Mouse (Mus musculus) cerebral cortex, adult 2 months (tissue): ENCODE measurements around the gene Manba.

ENCODE experiments used
- WGBS: fragments of 180-500 bp; shearing (Covaris S2); methylation state at CpG from one replicate; pipeline ENCODE4 v1.1.7; 2018; 5-methylcytosine and 5-hydroxymethylcytosine counted together

Manba gene

GRCm38 (mm10) chr3:135489865-135490520 lies 4.6 kb downstream of the Manba start:
- WGBS = 83% methylated on average over 5 of the region's 5 CpGs

GRCm38 (mm10) chr3:135491102-135491501 lies 5.7 kb downstream of the Manba start:
- WGBS = 97% methylated on average over 6 of the region's 6 CpGs

- 78% methylated on average over 7 of the region's 7 CpGs for WGBS
These were observed 7.9 kb downstream of the Manba start for GRCm38 (mm10) chr3:135493320-135493719.

GRCm38 (mm10) chr3:135497956-135498355 lies 12.5 kb downstream of the Manba start:
- 85% methylated on average over 4 of the region's 4 CpGs for WGBS

GRCm38 (mm10) chr3:135498891-135499290 lies 13.5 kb downstream of the Manba start:
- WGBS = 82% methylated on average over 5 of the region's 5 CpGs

GRCm38 (mm10) chr3:135503160-135503559 lies 17.7 kb downstream of the Manba start:
- 79% methylated on average over 5 of the region's 5 CpGs for WGBS

GRCm38 (mm10) chr3:135505369-135505909 lies 20.0 kb downstream of the Manba start:
- WGBS = 61% methylated on average over 10 of the region's 10 CpGs

GRCm38 (mm10) chr3:135505916-135506482 lies 20.6 kb downstream of the Manba start:
- 90% methylated on average over 13 of the region's 13 CpGs for WGBS

- 94% methylated on average over 7 of the region's 7 CpGs for WGBS
These were observed 22.1 kb downstream of the Manba start for GRCm38 (mm10) chr3:135507506-135507905.

GRCm38 (mm10) chr3:135508191-135508590 lies 22.8 kb downstream of the Manba start:
- 100% methylated on average over 1 of the region's 1 CpGs for WGBS

GRCm38 (mm10) chr3:135510372-135510771 lies 25.0 kb downstream of the Manba start:
- 90% methylated on average over 3 of the region's 3 CpGs for WGBS

- WGBS = 48% methylated on average over 11 of the region's 11 CpGs
These were observed 26.3 kb downstream of the Manba start for GRCm38 (mm10) chr3:135511683-135512082.

GRCm38 (mm10) chr3:135513270-135513669 lies 27.9 kb downstream of the Manba start:
- WGBS = 48% methylated on average over 11 of the region's 11 CpGs

GRCm38 (mm10) chr3:135513800-135514425 lies 28.5 kb downstream of the Manba start:
- 79% methylated on average over 14 of the region's 14 CpGs for WGBS

- WGBS = 83% methylated on average over 5 of the region's 5 CpGs
These were observed 29.8 kb downstream of the Manba start for GRCm38 (mm10) chr3:135515246-135515645.

GRCm38 (mm10) chr3:135516891-135517290 lies 31.5 kb downstream of the Manba start:
- 57% methylated on average over 6 of the region's 6 CpGs for WGBS

- 95% methylated on average over 5 of the region's 5 CpGs for WGBS
These were observed 33.5 kb downstream of the Manba start for GRCm38 (mm10) chr3:135518882-135519281.

- WGBS = 73% methylated on average over 6 of the region's 6 CpGs
These were observed 34.2 kb downstream of the Manba start for GRCm38 (mm10) chr3:135519584-135519983.

GRCm38 (mm10) chr3:135521963-135522362 lies 36.6 kb downstream of the Manba start:
- 55% methylated on average over 4 of the region's 4 CpGs for WGBS

- WGBS = 66% methylated on average over 16 of the region's 16 CpGs
These were observed 37.4 kb downstream of the Manba start for GRCm38 (mm10) chr3:135522618-135523355.

- whole genome bisulfite sequencing = 85% methylated on average over 2 of the region's 2 CpGs
These were observed 39.5 kb downstream of the Manba start for GRCm38 (mm10) chr3:135524900-135525299.

- WGBS = 87% methylated on average over 7 of the region's 7 CpGs
These were observed 44.3 kb downstream of the Manba start for GRCm38 (mm10) chr3:135529670-135530069.
